In genomic region chr17:86535096-86535495, GRCm38 (mm10) we compare ENCODE assay signal across 10 mouse cellular contexts. TPM values are rescaled to one million over a fixed set of nuclear protein-coding genes. Genes with fewer than 3 reads are reported as not detected.
DNase-seq lines count a peak whose midpoint lies in the region; ATAC-seq and TF ChIP-seq lines count a peak whose summit lies in the region.
"Had no signal": no experiment of that assay in that cellular context is flagged by ENCODE, and none has a peak within 500 bp of the region (broad histone marks: within the 10 kb centered on the region; RNA-seq: fewer than 3 reads in every experiment).

No protein-coding gene starts in this region.

- no peak for ATAC-seq in heart, embryonic 12.5 days (ENCODE audit: insufficient number of reproducible peaks, low FRiP score)
- 0 out of 2 replicates have a peak, but pooled peaks have one; percentile 5 for ATAC-seq in liver, postnatal 0 days

- TF ChIP-seq CTCF in liver, postnatal 0 days (IDR thresholded peaks at IDR 0.05; ENCODE audit: low read depth), result no peak

- H3K27ac ChIP-seq in heart, embryonic 12.5 days (ENCODE audit: poor library complexity, severe bottlenecking), result no peak overlapping the region
- H3K27ac ChIP-seq in liver, postnatal 0 days (ENCODE audit: low read depth), result 0 out of 2 replicates have a peak overlapping the region, but pooled peaks have one; percentile 5
- H3K27ac ChIP-seq: macrophage had no signal

- no peaks in the 10 kb centered on the region for H3K27me3 ChIP-seq in heart, embryonic 12.5 days (replicated peaks)
- H3K27me3 ChIP-seq in liver, postnatal 0 days (ENCODE audit: insufficient read depth, low read length), result no peaks in the 10 kb centered on the region

- peak; percentile 25 to 31 for DNase-seq in heart, postnatal 14 days
- DNase-seq in NIH3T3 (ENCODE audit: low read depth), result peak; percentile 12
- DNase-seq in cerebellum, adult 9-10 months, result peak; percentile 91
- DNase-seq in liver, postnatal 0 days, result no peak
- DNase-seq in urinary bladder, postnatal 10 days (ENCODE audit: low spot score), result no peak
- DNase-seq in thymus, postnatal 25 days, result no peak
- DNase-seq in thymus, postnatal 14 days, result no peak

- intact Hi-C loops in heart, postnatal 14 days (cut with DNase I), result loop anchor here (2.0 to 5.0 kb wide), 2 partner anchors 38 to 77 kb away; no protein-coding TSS in a partner anchor

- no peak overlapping the region for H3K4me2 ChIP-seq in heart, embryonic 12.5 days
- H3K4me2 ChIP-seq in liver, postnatal 0 days (ENCODE audit: low read depth, low read length), result no peak overlapping the region

- H3K36me3 ChIP-seq in heart, embryonic 12.5 days, result no peaks in the 10 kb centered on the region
- H3K36me3 ChIP-seq in liver, postnatal 0 days (replicated peaks; ENCODE audit: insufficient read depth, low read length), result no peaks in the 10 kb centered on the region

- no peaks in the 10 kb centered on the region for H3K9me3 ChIP-seq in heart, embryonic 12.5 days (replicated peaks)
- no peaks in the 10 kb centered on the region for H3K9me3 ChIP-seq in liver, postnatal 0 days (ENCODE audit: low read length)

- 73% methylated on average over 10 of the region's 10 CpGs for WGBS in heart, embryonic 12.5 days
- WGBS in liver, postnatal 0 days (ENCODE audit: insufficient replicate concordance), result 68% methylated on average over 10 of the region's 10 CpGs

- TF ChIP-seq EP300 in liver, postnatal 0 days (IDR thresholded peaks at IDR 0.05; ENCODE audit: low read depth), result no peak

- no peak overlapping the region for H3K4me3 ChIP-seq in heart, embryonic 12.5 days
- H3K4me3 ChIP-seq in liver, postnatal 0 days (ENCODE audit: low read depth, low read length), result no peak overlapping the region

- H3K9ac ChIP-seq in heart, embryonic 12.5 days, result no peak overlapping the region
- H3K9ac ChIP-seq in liver, postnatal 0 days (replicated peaks), result no peak overlapping the region

- H3K4me1 ChIP-seq in heart, embryonic 12.5 days (replicated peaks), result peaks cover 59% of the 10 kb centered on the region
- H3K4me1 ChIP-seq in liver, postnatal 0 days (ENCODE audit: insufficient read depth), result peaks cover 23% of the 10 kb centered on the region

RNA-seq across cellular contexts. Expression of gene Gm10309, which starts 30.1 kb away (rescaled TPM):
- not detected for total RNA-seq in heart, postnatal 14 days (2021)
- polyA plus RNA-seq in heart, embryonic 12.5 days (2016; fragmentation: Nextera tagmentation; extraction: Ambion mirVana), result 0.38 and 0.40 TPM in 2 replicates
- 0.05 TPM in 1 of 2 replicates, not detected in the other for polyA plus RNA-seq in liver, postnatal 0 days (2015; fragmentation: Nextera tagmentation; extraction: Ambion mirVana)
- total RNA-seq: MEL had no signal
- polyA plus RNA-seq: macrophage had no signal

Comparison
In these comparisons a context has a peak if more than half of its experiments do, and no peak if none do; other contexts are left out.
1. DNase-seq: peak in heart, postnatal 14 days (2 of 2), NIH3T3 (single experiment) and cerebellum, adult 9-10 months (single experiment); none in liver, postnatal 0 days (single experiment), urinary bladder, postnatal 10 days (single experiment), thymus, postnatal 25 days (single experiment) and thymus, postnatal 14 days (single experiment).